Mouse (Mus musculus) hindbrain, embryonic 13.5 days (tissue): ENCODE measurements around the gene Vdac1. TPM values are rescaled to one million over a fixed set of nuclear protein-coding genes. Genes with fewer than 3 reads are reported as not detected.

Experiments used
- ATAC-seq: fragments of 200-750 bp; cut with Nextera tagmentation; 2 replicates; pipeline ENCODE4 v1.8.0; 2017; ENCODE audit warnings: moderate TSS enrichment; ENCODE audit not compliant: low FRiP score
- H3K27ac ChIP-seq: fragments of 300-500 bp; sonication (generic); 2 replicates; pipeline ENCODE4 v1.5.1; 2015; ENCODE audit warnings: inconsistent platforms, mild to moderate bottlenecking, moderate library complexity
- H3K27me3 ChIP-seq: fragments of 300-500 bp; sonication (generic); 2 replicates; pipeline ENCODE4 v1.6.1; 2015; ENCODE audit warnings: mild to moderate bottlenecking, inconsistent platforms
- H3K36me3 ChIP-seq: fragments of 300-500 bp; sonication (generic); 2 replicates; pipeline ENCODE4 v1.6.1; 2015; ENCODE audit warnings: mild to moderate bottlenecking, inconsistent platforms
- H3K4me1 ChIP-seq: fragments of 300-500 bp; sonication (generic); replicated peaks from 2 replicates; pipeline ENCODE4 v1.6.1; 2015; ENCODE audit warnings: inconsistent platforms
- H3K4me2 ChIP-seq: fragments of 300-500 bp; sonication (generic); 2 replicates; pipeline ENCODE4 v1.6.1; 2015; ENCODE audit warnings: inconsistent platforms, mild to moderate bottlenecking, moderate library complexity
- H3K4me3 ChIP-seq: fragments of 300-500 bp; sonication (generic); 2 replicates; pipeline ENCODE4 v1.5.1; 2015; ENCODE audit warnings: mild to moderate bottlenecking, inconsistent platforms
- H3K9ac ChIP-seq: fragments of 300-500 bp; sonication (generic); 2 replicates; pipeline ENCODE4 v1.6.1; 2015; ENCODE audit warnings: mild to moderate bottlenecking, inconsistent platforms
- H3K9me3 ChIP-seq: fragments of 300-500 bp; sonication (generic); 2 replicates; pipeline ENCODE4 v1.6.1; 2016; ENCODE audit warnings: inconsistent platforms
- WGBS: fragments of 180-500 bp; shearing (Covaris S2); methylation state at CpG from one replicate; pipeline ENCODE4 v1.1.7; 2015; 5-methylcytosine and 5-hydroxymethylcytosine counted together
- polyA plus RNA-seq: library from polyadenylated mRNA; unstranded; fragments of >200 nt; fragmentation: Nextera tagmentation; extraction: Ambion mirVana; gene quantifications from 2 replicates; pipeline ENCODE4 v1.2.1, GENCODE M21; 2015

Gene Vdac1
- polyA plus RNA-seq, 1 experiment from 2014 or later: 280 TPM

GRCm38 (mm10) chr11:52335924-52336323, 24.7 kb upstream of the Vdac1 start:
- Histone ChIP-seq H3K4me2 (no peak overlapping the region), H3K27me3 (no peaks in the 10 kb centered on the region), H3K36me3 (no peaks in the 10 kb centered on the region), H3K9ac (no peak overlapping the region), H3K9me3 (no peaks in the 10 kb centered on the region), H3K4me1 (peaks cover 10% of the 10 kb centered on the region), H3K4me3 (no peak overlapping the region), H3K27ac (no peak overlapping the region)
- WGBS: 82% methylated on average over 7 of the region's 7 CpGs
- ATAC-seq: no peak

- no peak overlapping the region for H3K9ac ChIP-seq
- no peak overlapping the region for H3K4me2 ChIP-seq
- WGBS: 68% methylated on average over 10 of the region's 10 CpGs
- no peaks in the 10 kb centered on the region for H3K9me3 ChIP-seq
- H3K27ac ChIP-seq: no peak overlapping the region
- H3K27me3 ChIP-seq: no peaks in the 10 kb centered on the region
- no peak overlapping the region for H3K4me3 ChIP-seq
- no peaks in the 10 kb centered on the region for H3K36me3 ChIP-seq
- peaks cover 7% of the 10 kb centered on the region for H3K4me1 ChIP-seq
- no peak for ATAC-seq
Observed at GRCm38 (mm10) chr11:52337651-52338295, 22.9 kb upstream of the Vdac1 start.

- H3K4me3 ChIP-seq: no peak overlapping the region
- H3K4me1 ChIP-seq: peaks cover under 1% of the 10 kb centered on the region
- no peaks in the 10 kb centered on the region for H3K9me3 ChIP-seq
- H3K27ac ChIP-seq: no peak overlapping the region
- no peak for ATAC-seq
- H3K4me2 ChIP-seq: no peak overlapping the region
- no peaks in the 10 kb centered on the region for H3K36me3 ChIP-seq
- H3K27me3 ChIP-seq: no peaks in the 10 kb centered on the region
- 61% methylated on average over 3 of the region's 3 CpGs for WGBS
- no peak overlapping the region for H3K9ac ChIP-seq
Observed at GRCm38 (mm10) chr11:52338351-52338750, 22.3 kb upstream of the Vdac1 start.

- no peaks in the 10 kb centered on the region for H3K36me3 ChIP-seq
- 87% methylated on average over 4 of the region's 4 CpGs for WGBS
- no peak overlapping the region for H3K9ac ChIP-seq
- no peak overlapping the region for H3K4me2 ChIP-seq
- no peaks in the 10 kb centered on the region for H3K27me3 ChIP-seq
- no peak overlapping the region for H3K4me3 ChIP-seq
- H3K4me1 ChIP-seq: no peaks in the 10 kb centered on the region
- no peaks in the 10 kb centered on the region for H3K9me3 ChIP-seq
- no peak for ATAC-seq
- H3K27ac ChIP-seq: no peak overlapping the region
Observed at GRCm38 (mm10) chr11:52339098-52339497, 21.6 kb upstream of the Vdac1 start.

- H3K9me3 ChIP-seq: no peaks in the 10 kb centered on the region
- H3K27ac ChIP-seq: no peak overlapping the region
- H3K36me3 ChIP-seq: no peaks in the 10 kb centered on the region
- no peaks in the 10 kb centered on the region for H3K4me1 ChIP-seq
- no peaks in the 10 kb centered on the region for H3K27me3 ChIP-seq
- no peak for ATAC-seq
- no peak overlapping the region for H3K9ac ChIP-seq
- no peak overlapping the region for H3K4me2 ChIP-seq
- H3K4me3 ChIP-seq: no peak overlapping the region
- WGBS: 96% methylated on average over 12 of the region's 12 CpGs
Observed at GRCm38 (mm10) chr11:52339512-52339911, 21.1 kb upstream of the Vdac1 start.

- ATAC-seq: no peak
- Histone ChIP-seq H3K27me3 (no peaks in the 10 kb centered on the region), H3K36me3 (no peaks in the 10 kb centered on the region), H3K9ac (no peak overlapping the region), H3K4me1 (no peaks in the 10 kb centered on the region), H3K27ac (no peak overlapping the region), H3K4me2 (no peak overlapping the region), H3K4me3 (no peak overlapping the region), H3K9me3 (no peaks in the 10 kb centered on the region)
- 87% methylated on average over 12 of the region's 12 CpGs for WGBS
Observed at GRCm38 (mm10) chr11:52340123-52340864, 20.4 kb upstream of the Vdac1 start.

GRCm38 (mm10) chr11:52341001-52341400, 19.7 kb upstream of the Vdac1 start:
- no peak for ATAC-seq

GRCm38 (mm10) chr11:52341476-52341875, 19.2 kb upstream of the Vdac1 start:
- H3K9ac ChIP-seq: no peak overlapping the region; the same call in 1 of the 2 replicates
- no peak overlapping the region for H3K4me3 ChIP-seq
- no peaks in the 10 kb centered on the region for H3K9me3 ChIP-seq
- H3K4me2 ChIP-seq: no peak overlapping the region
- H3K36me3 ChIP-seq: no peaks in the 10 kb centered on the region
- no peaks in the 10 kb centered on the region for H3K27me3 ChIP-seq
- WGBS: 82% methylated on average over 5 of the region's 5 CpGs
- H3K27ac ChIP-seq: no peak overlapping the region
- H3K4me1 ChIP-seq: 0 out of 2 replicates have a peak, but pooled peaks cover 1% of the 10 kb centered on the region
- no peak for ATAC-seq

More at GRCm38 (mm10) chr11:52341001-52341400, 19.7 kb upstream of the Vdac1 start:
- H3K4me1 ChIP-seq: no peaks in the 10 kb centered on the region
- no peak overlapping the region for H3K4me3 ChIP-seq
- WGBS: 54% methylated on average over 9 of the region's 9 CpGs
- no peak overlapping the region for H3K4me2 ChIP-seq
- H3K27ac ChIP-seq: no peak overlapping the region
- no peaks in the 10 kb centered on the region for H3K36me3 ChIP-seq
- H3K9ac ChIP-seq: no peak overlapping the region
- H3K9me3 ChIP-seq: no peaks in the 10 kb centered on the region
- no peaks in the 10 kb centered on the region for H3K27me3 ChIP-seq

- no peaks in the 10 kb centered on the region for H3K9me3 ChIP-seq
- 87% methylated on average over 4 of the region's 4 CpGs for WGBS
- H3K4me2 ChIP-seq: no peak overlapping the region
- H3K9ac ChIP-seq: no peak overlapping the region
- H3K27ac ChIP-seq: no peak overlapping the region
- no peaks in the 10 kb centered on the region for H3K27me3 ChIP-seq
- ATAC-seq: no peak
- H3K4me3 ChIP-seq: no peak overlapping the region
- 0 out of 2 replicates have a peak, but pooled peaks cover 3% of the 10 kb centered on the region for H3K4me1 ChIP-seq
- no peaks in the 10 kb centered on the region for H3K36me3 ChIP-seq
Observed at GRCm38 (mm10) chr11:52342296-52342695, 18.4 kb upstream of the Vdac1 start.

GRCm38 (mm10) chr11:52343162-52343561, 17.5 kb upstream of the Vdac1 start:
- H3K4me3 ChIP-seq: no peak overlapping the region
- no peak for ATAC-seq
- 4% methylated on average over 6 of the region's 6 CpGs for WGBS

GRCm38 (mm10) chr11:52344991-52345777, 15.5 kb upstream of the Vdac1 start:
- Histone ChIP-seq H3K9ac (no peak overlapping the region), H3K27ac (no peak overlapping the region), H3K27me3 (no peaks in the 10 kb centered on the region), H3K9me3 (no peaks in the 10 kb centered on the region), H3K4me2 (no peak overlapping the region), H3K4me3 (no peak overlapping the region), H3K4me1 (0 out of 2 replicates have a peak, but pooled peaks cover 3% of the 10 kb centered on the region), H3K36me3 (no peaks in the 10 kb centered on the region)
- 80% methylated on average over 12 of the region's 12 CpGs for WGBS
- ATAC-seq: no peak

More at GRCm38 (mm10) chr11:52343162-52343561, 17.5 kb upstream of the Vdac1 start:
- Histone ChIP-seq H3K4me2 (no peak overlapping the region), H3K27ac (no peak overlapping the region), H3K27me3 (no peaks in the 10 kb centered on the region), H3K9ac (no peak overlapping the region), H3K36me3 (no peaks in the 10 kb centered on the region), H3K9me3 (no peaks in the 10 kb centered on the region), H3K4me1 (0 out of 2 replicates have a peak, but pooled peaks cover 3% of the 10 kb centered on the region)

GRCm38 (mm10) chr11:52345939-52346634, 14.6 kb upstream of the Vdac1 start:
- 0 out of 2 replicates have a peak, but pooled peaks cover 3% of the 10 kb centered on the region for H3K4me1 ChIP-seq
- H3K4me3 ChIP-seq: peak overlapping the region; percentile 21
- no peaks in the 10 kb centered on the region for H3K9me3 ChIP-seq
- peak overlapping the region; percentile 46 for H3K4me2 ChIP-seq
- no peak overlapping the region for H3K9ac ChIP-seq
- ATAC-seq: peak; percentile 72
- H3K27me3 ChIP-seq: no peaks in the 10 kb centered on the region
- H3K36me3 ChIP-seq: no peaks in the 10 kb centered on the region
- 14% methylated on average over 11 of the region's 12 CpGs for WGBS
- no peak overlapping the region for H3K27ac ChIP-seq
